Mouse (Mus musculus) C2C12 (cell line): ENCODE measurements at regions not wholly inside any gene's neighbourhood (a gene's known extent, or its start where the extent isn't known, plus 50 kb on each side); places are given as distances from the start of the nearest gene placed in this dataset.

Experiments used
- CTCF ChIP-seq: IDR thresholded peaks from one replicate; pipeline ENCODE4 v1.5.1; 2011; ENCODE audit not compliant: control insufficient read depth, insufficient read depth, insufficient read length
- FOSL1 ChIP-seq: IDR thresholded peaks from one replicate; pipeline ENCODE4 v1.8.0; 2011; ENCODE audit warnings: mild to moderate bottlenecking, low read length; ENCODE audit not compliant: poor library complexity, insufficient read depth, severe bottlenecking

- TF ChIP-seq CTCF (no peak), FOSL1 (no peak)
Measured at GRCm38 (mm10) chr5:85586727-85587126, 478.7 kb downstream of the Cenpc1 start.
